Mouse (Mus musculus): Measurements from ENCODE around the gene Tsnaxip1. TPM values are rescaled to one million over a fixed set of nuclear protein-coding genes. Genes with fewer than 3 reads are reported as not detected.
A peak's percentile ranks its signal among the peaks of the same experiment; 100 is the strongest.

The Tsnaxip1 gene
- polyA plus RNA-seq (2012; fragmentation: generic; extraction: Trizol): 0.10 TPM

DNA sequence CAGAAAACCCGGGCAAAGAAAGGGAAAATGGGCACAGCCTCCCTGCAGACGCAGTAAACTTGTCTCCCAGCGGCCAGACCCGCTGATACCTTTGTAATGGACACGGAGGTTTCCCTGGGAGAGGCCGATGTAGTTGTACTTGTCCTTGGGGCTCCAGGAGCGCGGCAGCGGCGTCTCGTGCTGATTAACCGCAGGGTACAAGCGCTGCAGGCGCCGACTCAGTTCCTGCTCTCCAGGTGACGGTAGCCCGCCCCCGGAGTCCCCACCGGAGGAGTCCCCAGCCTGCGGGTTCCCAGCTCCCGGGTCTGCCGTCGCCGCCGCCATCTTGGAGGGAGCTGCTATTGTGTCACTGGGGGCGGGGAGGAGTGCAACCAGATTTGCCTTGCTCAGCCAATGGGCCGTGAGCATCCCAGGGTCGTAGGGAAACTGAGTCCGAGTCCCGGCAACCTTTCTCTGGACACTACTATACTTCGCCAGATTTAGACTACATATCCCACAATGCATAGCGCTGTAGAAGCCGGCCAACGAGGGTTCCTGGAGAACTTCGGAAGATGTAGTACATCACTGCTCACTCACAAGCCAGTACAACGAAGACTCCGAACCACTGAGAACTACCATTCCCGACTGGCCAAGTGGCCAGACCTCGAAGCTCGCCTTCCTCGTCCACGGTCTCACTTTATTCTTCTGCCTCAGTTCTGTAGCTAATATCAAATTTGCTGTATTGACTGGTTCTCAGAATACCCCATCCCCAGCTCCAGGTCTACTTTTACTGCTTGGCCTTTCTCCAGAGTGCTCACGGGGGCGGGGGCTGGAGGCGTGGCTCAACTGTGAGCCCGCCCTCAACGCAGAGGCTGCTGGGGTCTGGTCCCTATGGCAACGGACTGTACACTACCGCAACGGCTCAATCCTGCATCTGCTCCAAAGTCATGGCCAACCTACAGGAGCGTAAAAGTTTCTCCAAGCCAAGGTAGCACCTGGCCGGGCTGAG, at the start of gene Tsnaxip1, which contains the start of gene Ranbp10:
Gene Tsnaxip1 (plus strand): TSS at position 871 of the 988 bp plus-strand sequence.
Gene Ranbp10 (minus strand): TSS at position 490 of the 988 bp plus-strand sequence.
- Histone ChIP-seq H3K4me2 (ENCODE audit: low read depth) (peak within 1 kb of the TSS; percentile 89), H3K36me3 (ENCODE audit: control insufficient read depth, insufficient read depth) (peaks cover 18% of the 10 kb centered on the region), H3K27me3 (ENCODE audit: control insufficient read depth, insufficient read depth, insufficient read length) (peaks cover 10% of the 10 kb centered on the region), H3ac (ENCODE audit: control insufficient read depth, insufficient read length) (peak within 1 kb of the TSS; percentile 60), H3K79me2 (ENCODE audit: control insufficient read depth, insufficient read depth) (peaks cover 43% of the 10 kb centered on the region), H3K4me3 (peak within 1 kb of the TSS; percentile 77)
- 0 out of 2 replicates have a peak, but pooled peaks have one; percentile 13 for TF ChIP-seq CEBPB (IDR thresholded peaks at IDR 0.05; ENCODE audit: insufficient read depth, poor library complexity, severe bottlenecking)
- TF ChIP-seq TCF12 (IDR thresholded peaks at IDR 0.05; ENCODE audit: insufficient read depth, poor library complexity, severe bottlenecking): no peak
- no peak for TF ChIP-seq MYOG (IDR thresholded peaks at IDR 0.05; ENCODE audit: control insufficient read depth in 1 of 3, insufficient read depth in 1 of 3, insufficient read length in 2 of 3, low read depth in 2 of 3)
- TF ChIP-seq POLR2A (IDR thresholded peaks at IDR 0.05; ENCODE audit: insufficient read length, low read depth): peak; percentile 78
- peak; percentile 70 for TF ChIP-seq SRF (IDR thresholded peaks at IDR 0.05; ENCODE audit: control insufficient read depth, insufficient read length, low read depth)
- peak; percentile 17 for TF ChIP-seq REST (IDR thresholded peaks at IDR 0.05; ENCODE audit: insufficient read depth, insufficient read length)
- peak; percentile 87 for TF ChIP-seq POLR2AphosphoS2 (IDR thresholded peaks at IDR 0.05; ENCODE audit: insufficient read length, low read depth)

GRCm38 (mm10) chr8:105777833-105778232, 49.7 kb upstream of the Tsnaxip1 start:
- Histone ChIP-seq H3K27me3 (ENCODE audit: control insufficient read depth, insufficient read depth, insufficient read length) (no peaks in the 10 kb centered on the region), H3K4me2 (ENCODE audit: low read depth) (no peak overlapping the region), H3K36me3 (ENCODE audit: control insufficient read depth, insufficient read depth) (peaks cover 10% of the 10 kb centered on the region), H3K4me3 (no peak overlapping the region), H3ac (ENCODE audit: control insufficient read depth, insufficient read length) (no peak overlapping the region), H3K79me2 (ENCODE audit: control insufficient read depth, insufficient read depth) (no peaks in the 10 kb centered on the region)
- TF ChIP-seq TCF12 (IDR thresholded peaks at IDR 0.05; ENCODE audit: insufficient read depth, poor library complexity, severe bottlenecking) (no peak), CEBPB (IDR thresholded peaks at IDR 0.05; ENCODE audit: insufficient read depth, poor library complexity, severe bottlenecking) (no peak), E2F4 (IDR thresholded peaks at IDR 0.05; ENCODE audit: insufficient read depth) (no peak), MYOG (IDR thresholded peaks at IDR 0.05; ENCODE audit: control insufficient read depth in 1 of 3, insufficient read depth in 1 of 3, insufficient read length in 2 of 3, low read depth in 2 of 3) (no peak), POLR2AphosphoS2 (IDR thresholded peaks at IDR 0.05; ENCODE audit: insufficient read length, low read depth) (no peak), MAX (IDR thresholded peaks at IDR 0.05; ENCODE audit: low read depth) (no peak), USF1 (IDR thresholded peaks at IDR 0.05; ENCODE audit: low read depth) (no peak), REST (IDR thresholded peaks at IDR 0.05; ENCODE audit: insufficient read depth, insufficient read length) (no peak), POLR2A (IDR thresholded peaks at IDR 0.05; ENCODE audit: insufficient read length, low read depth) (no peak)

DNA sequence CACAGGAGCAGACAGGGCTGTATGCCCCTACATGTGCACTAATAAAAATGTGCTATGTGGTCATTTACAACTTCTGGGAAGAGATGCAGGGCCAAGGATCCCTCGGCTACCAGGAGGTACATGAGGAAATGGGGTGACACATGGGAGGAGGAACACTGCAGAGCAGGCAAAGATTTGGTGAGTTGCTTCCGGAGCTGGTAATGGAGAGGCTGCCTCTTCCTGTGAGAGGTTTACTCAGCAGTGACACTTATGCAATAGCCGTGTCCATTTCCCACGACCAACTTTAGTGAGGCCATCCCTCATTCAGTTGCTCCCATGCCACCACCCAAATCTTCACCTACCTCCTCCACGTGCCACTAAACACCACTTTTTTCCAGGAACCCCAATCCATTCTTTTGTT, 47.2 kb upstream of the Tsnaxip1 start:
- no peak overlapping the region for H3ac ChIP-seq (ENCODE audit: control insufficient read depth, insufficient read length)
- H3K4me2 ChIP-seq (ENCODE audit: low read depth): no peak overlapping the region
- H3K4me3 ChIP-seq: no peak overlapping the region
- no peak for TF ChIP-seq MYOG (IDR thresholded peaks at IDR 0.05; ENCODE audit: control insufficient read depth in 1 of 3, insufficient read depth in 1 of 3, insufficient read length in 2 of 3, low read depth in 2 of 3)
- TF ChIP-seq POLR2A (IDR thresholded peaks at IDR 0.05; ENCODE audit: insufficient read length, low read depth): no peak
- no peak for TF ChIP-seq MAX (IDR thresholded peaks at IDR 0.05; ENCODE audit: low read depth)
- TF ChIP-seq REST (IDR thresholded peaks at IDR 0.05; ENCODE audit: insufficient read depth, insufficient read length): no peak
- no peak for TF ChIP-seq POLR2AphosphoS2 (IDR thresholded peaks at IDR 0.05; ENCODE audit: insufficient read length, low read depth)
- TF ChIP-seq CEBPB (IDR thresholded peaks at IDR 0.05; ENCODE audit: insufficient read depth, poor library complexity, severe bottlenecking): no peak
- no peak for TF ChIP-seq TCF12 (IDR thresholded peaks at IDR 0.05; ENCODE audit: insufficient read depth, poor library complexity, severe bottlenecking)
- TF ChIP-seq TCF3 (IDR thresholded peaks at IDR 0.05; ENCODE audit: insufficient read length, low read depth): no peak
- no peak for TF ChIP-seq MYOD1 (IDR thresholded peaks at IDR 0.05; ENCODE audit: control insufficient read depth in 1 of 3, insufficient read length in 2 of 3, low read depth in 2 of 3)
- TF ChIP-seq E2F4 (IDR thresholded peaks at IDR 0.05; ENCODE audit: insufficient read depth): no peak
- no peak for TF ChIP-seq SRF (IDR thresholded peaks at IDR 0.05; ENCODE audit: control insufficient read depth, insufficient read length, low read depth)
- no peaks in the 10 kb centered on the region for H3K79me2 ChIP-seq (ENCODE audit: control insufficient read depth, insufficient read depth)
- no peaks in the 10 kb centered on the region for H3K36me3 ChIP-seq (ENCODE audit: control insufficient read depth, insufficient read depth)
- H3K27me3 ChIP-seq (ENCODE audit: control insufficient read depth, insufficient read depth, insufficient read length): no peaks in the 10 kb centered on the region

DNA sequence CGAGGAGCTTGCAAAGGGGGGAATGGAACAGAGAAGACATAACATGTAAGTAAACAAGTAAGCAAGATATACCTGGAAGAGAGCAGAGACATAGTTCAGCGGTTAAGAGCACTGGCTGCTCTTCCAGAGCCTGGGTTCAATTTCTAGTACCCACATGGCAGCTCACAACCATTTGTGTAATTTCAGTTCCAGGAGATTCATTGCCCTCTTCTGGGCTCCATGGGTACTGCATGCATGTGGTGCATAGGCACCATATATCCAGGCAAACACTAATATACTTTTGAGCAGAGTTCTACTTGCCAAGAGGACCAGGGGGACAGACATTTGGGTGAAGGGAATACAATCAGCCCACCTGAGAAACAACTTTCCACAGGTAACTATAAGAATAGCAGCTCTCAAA, 39.3 kb upstream of the Tsnaxip1 start:
- no peak overlapping the region for H3K4me3 ChIP-seq
- TF ChIP-seq SRF (IDR thresholded peaks at IDR 0.05; ENCODE audit: control insufficient read depth, insufficient read length, low read depth) (no peak), POLR2A (IDR thresholded peaks at IDR 0.05; ENCODE audit: insufficient read length, low read depth) (no peak), MAX (IDR thresholded peaks at IDR 0.05; ENCODE audit: low read depth) (no peak), MYOD1 (IDR thresholded peaks at IDR 0.05; ENCODE audit: control insufficient read depth in 1 of 3, insufficient read length in 2 of 3, low read depth in 2 of 3) (no peak), TCF12 (IDR thresholded peaks at IDR 0.05; ENCODE audit: insufficient read depth, poor library complexity, severe bottlenecking) (no peak), POLR2AphosphoS2 (IDR thresholded peaks at IDR 0.05; ENCODE audit: insufficient read length, low read depth) (no peak), TCF3 (IDR thresholded peaks at IDR 0.05; ENCODE audit: insufficient read length, low read depth) (no peak), REST (IDR thresholded peaks at IDR 0.05; ENCODE audit: insufficient read depth, insufficient read length) (no peak)
- H3K27me3 ChIP-seq (ENCODE audit: control insufficient read depth, insufficient read depth, insufficient read length): no peaks in the 10 kb centered on the region
- H3K36me3 ChIP-seq (ENCODE audit: control insufficient read depth, insufficient read depth): no peaks in the 10 kb centered on the region
- H3K79me2 ChIP-seq (ENCODE audit: control insufficient read depth, insufficient read depth): peaks cover 31% of the 10 kb centered on the region
- H3ac ChIP-seq (ENCODE audit: control insufficient read depth, insufficient read length): no peak overlapping the region
- H3K4me2 ChIP-seq (ENCODE audit: low read depth): no peak overlapping the region

Data from myocyte (in vitro differentiated cells).